Mouse (Mus musculus): Measurements from ENCODE around the gene Osm. TPM values are rescaled to one million over a fixed set of nuclear protein-coding genes. Genes with fewer than 3 reads are reported as not detected.

The Osm gene
- polyA plus RNA-seq, 1 experiment from 2014 or later = not detected

- H3K27ac ChIP-seq (replicated peaks) = no peak within 1 kb of the TSS
- no peaks in the 10 kb centered on the region for H3K9me3 ChIP-seq
- peaks cover 24% of the 10 kb centered on the region for H3K27me3 ChIP-seq
- peak within 1 kb of the TSS; percentile 63 for H3K4me2 ChIP-seq (replicated peaks)
- H3K4me1 ChIP-seq = peaks cover 8% of the 10 kb centered on the region
- peak within 1 kb of the TSS; percentile 37 for H3K9ac ChIP-seq (replicated peaks)
- peak within 1 kb of the TSS; percentile 40 for H3K4me3 ChIP-seq
- H3K36me3 ChIP-seq = peaks cover 4% of the 10 kb centered on the region; the same call in 1 of the 2 replicates
- ATAC-seq (replicated peaks) = peak; percentile 56
- WGBS = 1% methylated on average over 56 of the region's 56 CpGs
These were observed 18.1 kb upstream of the Osm start, which contains the start of gene Castor1 for GRCm38 (mm10) chr11:4217914-4218629. Castor1 (plus strand) TSS chr11:4218225.

GRCm38 (mm10) chr11:4218637-4219036 is 17.6 kb upstream of the Osm start:
- 4% methylated on average over 6 of the region's 6 CpGs for WGBS
- peaks cover 4% of the 10 kb centered on the region; the same call in 1 of the 2 replicates for H3K36me3 ChIP-seq
- peak overlapping the region; percentile 63 for H3K4me2 ChIP-seq (replicated peaks)
- no peaks in the 10 kb centered on the region for H3K9me3 ChIP-seq
- H3K9ac ChIP-seq (replicated peaks) = peak overlapping the region; percentile 37
- H3K4me1 ChIP-seq = peaks cover 8% of the 10 kb centered on the region
- peaks cover 24% of the 10 kb centered on the region for H3K27me3 ChIP-seq
- no peak overlapping the region for H3K27ac ChIP-seq (replicated peaks)
- peak overlapping the region; percentile 40 for H3K4me3 ChIP-seq
- ATAC-seq (replicated peaks) = no peak

- WGBS = 11% methylated on average over 2 of the region's 2 CpGs
- Histone ChIP-seq H3K4me3 (no peak overlapping the region), H3K36me3 (peaks cover under 1% of the 10 kb centered on the region; the same call in 1 of the 2 replicates), H3K9ac (replicated peaks) (no peak overlapping the region), H3K27ac (replicated peaks) (no peak overlapping the region), H3K9me3 (no peaks in the 10 kb centered on the region), H3K4me2 (replicated peaks) (no peak overlapping the region), H3K27me3 (peaks cover 24% of the 10 kb centered on the region), H3K4me1 (peaks cover 8% of the 10 kb centered on the region)
- no peak for ATAC-seq (replicated peaks)
These were observed 16.9 kb upstream of the Osm start for GRCm38 (mm10) chr11:4219317-4219751.

- Histone ChIP-seq H3K4me3 (no peak overlapping the region), H3K4me2 (replicated peaks) (no peak overlapping the region), H3K27ac (replicated peaks) (no peak overlapping the region), H3K27me3 (peaks cover 24% of the 10 kb centered on the region), H3K4me1 (peaks cover 8% of the 10 kb centered on the region), H3K9ac (replicated peaks) (no peak overlapping the region), H3K36me3 (no peaks in the 10 kb centered on the region), H3K9me3 (no peaks in the 10 kb centered on the region)
- ATAC-seq (replicated peaks) = no peak
- WGBS = 59% methylated on average over 9 of the region's 9 CpGs
These were observed 16.3 kb upstream of the Osm start for GRCm38 (mm10) chr11:4219908-4220307.

- peaks cover 8% of the 10 kb centered on the region for H3K4me1 ChIP-seq
- H3K9me3 ChIP-seq = no peaks in the 10 kb centered on the region
- no peak overlapping the region for H3K27ac ChIP-seq (replicated peaks)
- no peak overlapping the region for H3K9ac ChIP-seq (replicated peaks)
- H3K4me3 ChIP-seq = no peak overlapping the region
- ATAC-seq (replicated peaks) = no peak
- H3K27me3 ChIP-seq = peaks cover 24% of the 10 kb centered on the region
- no peak overlapping the region for H3K4me2 ChIP-seq (replicated peaks)
- WGBS = 49% methylated on average over 28 of the region's 28 CpGs
- H3K36me3 ChIP-seq = no peaks in the 10 kb centered on the region
These were observed 15.5 kb upstream of the Osm start for GRCm38 (mm10) chr11:4220443-4221400.

- WGBS = 77% methylated on average over 17 of the region's 17 CpGs
- no peak overlapping the region for H3K27ac ChIP-seq (replicated peaks)
- no peak overlapping the region for H3K9ac ChIP-seq (replicated peaks)
- no peaks in the 10 kb centered on the region for H3K36me3 ChIP-seq
- no peak for ATAC-seq (replicated peaks)
- no peak overlapping the region for H3K4me2 ChIP-seq (replicated peaks)
- no peaks in the 10 kb centered on the region for H3K9me3 ChIP-seq
- H3K4me1 ChIP-seq = peaks cover 8% of the 10 kb centered on the region
- peaks cover 24% of the 10 kb centered on the region for H3K27me3 ChIP-seq
- H3K4me3 ChIP-seq = no peak overlapping the region
These were observed 13.9 kb upstream of the Osm start for GRCm38 (mm10) chr11:4222046-4222950.

GRCm38 (mm10) chr11:4223393-4224188 is 12.6 kb upstream of the Osm start:
- Histone ChIP-seq H3K9me3 (no peaks in the 10 kb centered on the region), H3K4me1 (no peaks in the 10 kb centered on the region), H3K9ac (replicated peaks) (no peak overlapping the region), H3K27me3 (peaks cover 12% of the 10 kb centered on the region; the same call in 1 of the 2 replicates), H3K4me3 (no peak overlapping the region), H3K27ac (replicated peaks) (no peak overlapping the region), H3K4me2 (replicated peaks) (no peak overlapping the region), H3K36me3 (no peaks in the 10 kb centered on the region)
- ATAC-seq (replicated peaks) = no peak
- 36% methylated on average over 6 of the region's 7 CpGs for WGBS

- H3K36me3 ChIP-seq = no peaks in the 10 kb centered on the region
- WGBS = 56% methylated on average over 2 of the region's 2 CpGs
- H3K4me2 ChIP-seq (replicated peaks) = no peak overlapping the region
- ATAC-seq (replicated peaks) = no peak
- H3K27ac ChIP-seq (replicated peaks) = no peak overlapping the region
- 0 out of 2 replicates have a peak, but pooled peaks cover 6% of the 10 kb centered on the region for H3K27me3 ChIP-seq
- no peak overlapping the region for H3K4me3 ChIP-seq
- H3K9me3 ChIP-seq = no peaks in the 10 kb centered on the region
- H3K9ac ChIP-seq (replicated peaks) = no peak overlapping the region
- no peaks in the 10 kb centered on the region for H3K4me1 ChIP-seq
These were observed 12.0 kb upstream of the Osm start for GRCm38 (mm10) chr11:4224223-4224622.

- Histone ChIP-seq H3K36me3 (no peaks in the 10 kb centered on the region), H3K4me2 (replicated peaks) (no peak overlapping the region), H3K4me3 (no peak overlapping the region), H3K4me1 (no peaks in the 10 kb centered on the region), H3K27ac (replicated peaks) (no peak overlapping the region), H3K27me3 (no peaks in the 10 kb centered on the region), H3K9me3 (no peaks in the 10 kb centered on the region), H3K9ac (replicated peaks) (no peak overlapping the region)
- no peak for ATAC-seq (replicated peaks)
- WGBS = 83% methylated on average over 5 of the region's 5 CpGs
These were observed 9.5 kb upstream of the Osm start for GRCm38 (mm10) chr11:4226569-4227325.

GRCm38 (mm10) chr11:4228463-4228862 is 7.8 kb upstream of the Osm start:
- 53% methylated on average over 8 of the region's 8 CpGs for WGBS
- H3K4me1 ChIP-seq = no peaks in the 10 kb centered on the region
- H3K27ac ChIP-seq (replicated peaks) = no peak overlapping the region
- no peaks in the 10 kb centered on the region for H3K27me3 ChIP-seq
- no peak overlapping the region for H3K4me2 ChIP-seq (replicated peaks)
- no peak overlapping the region for H3K9ac ChIP-seq (replicated peaks)
- H3K9me3 ChIP-seq = no peaks in the 10 kb centered on the region
- no peak for ATAC-seq (replicated peaks)
- no peaks in the 10 kb centered on the region for H3K36me3 ChIP-seq
- H3K4me3 ChIP-seq = no peak overlapping the region
